Mouse (Mus musculus) CD4-positive helper T cell, adult 2 months (primary cell): Measurements from ENCODE around the gene Aif1.

Source experiments
- DNase-seq: peaks from one replicate; pipeline ENCODE4 v3.0.0-alpha.2; 2012; ENCODE audit warnings: low read depth, missing footprints, low spot score

The Aif1 gene

GRCm38 (mm10) chr17:35194844-35195630 lies 19.2 kb upstream of the Aif1 start:
- DNase-seq = peak; percentile 55

- DNase-seq = peak; percentile 85
Observed at GRCm38 (mm10) chr17:35193881-35194843, 18.3 kb upstream of the Aif1 start, which contains the start of gene Ltb. Ltb (plus strand) TSS chr17:35194439.

- no peak for DNase-seq
Observed at GRCm38 (mm10) chr17:35192924-35193323, 17.1 kb upstream of the Aif1 start.

- DNase-seq = no peak
Observed at GRCm38 (mm10) chr17:35191723-35192122, 15.9 kb upstream of the Aif1 start.

- DNase-seq = peak; percentile 78
Observed at GRCm38 (mm10) chr17:35190096-35190495, 14.2 kb upstream of the Aif1 start.

- DNase-seq = no peak
Observed at GRCm38 (mm10) chr17:35189186-35189585, 13.3 kb upstream of the Aif1 start.

GRCm38 (mm10) chr17:35187959-35188610 lies 12.2 kb upstream of the Aif1 start, which contains the start of gene Lst1:
Lst1 (minus strand) TSS chr17:35188439.
- DNase-seq = no peak

GRCm38 (mm10) chr17:35187345-35187744 lies 11.5 kb upstream of the Aif1 start:
- no peak for DNase-seq

- DNase-seq = peak; percentile 87
Observed at GRCm38 (mm10) chr17:35186681-35187080, 10.8 kb upstream of the Aif1 start.

- peak; percentile 88 for DNase-seq
Observed at GRCm38 (mm10) chr17:35185639-35186611, 10.1 kb upstream of the Aif1 start.

GRCm38 (mm10) chr17:35180093-35180492 lies 4.2 kb upstream of the Aif1 start:
- DNase-seq = no peak

- peak; percentile 80 for DNase-seq
Observed at GRCm38 (mm10) chr17:35178528-35178927, 2.7 kb upstream of the Aif1 start.

GRCm38 (mm10) chr17:35175382-35175781 lies 486 bp downstream of the Aif1 start:
- no peak for DNase-seq

GRCm38 (mm10) chr17:35174201-35174977 lies 1.5 kb downstream of the Aif1 start:
- peak; percentile 66 for DNase-seq

GRCm38 (mm10) chr17:35173329-35173728 lies 2.5 kb downstream of the Aif1 start:
- DNase-seq = peak; percentile 71

- peak; percentile 77 for DNase-seq
Observed at GRCm38 (mm10) chr17:35172445-35173234, 3.2 kb downstream of the Aif1 start.

- DNase-seq = peak; percentile 87
Observed at GRCm38 (mm10) chr17:35168541-35169207, 7.2 kb downstream of the Aif1 start.

- no peak for DNase-seq
Observed at GRCm38 (mm10) chr17:35167794-35168193, 8.1 kb downstream of the Aif1 start.
